Mouse (Mus musculus): ENCODE measurements around the gene Tiam1. TPM values are rescaled to one million over a fixed set of nuclear protein-coding genes. Genes with fewer than 3 reads are reported as not detected.

The Tiam1 gene
- polyA plus RNA-seq, 1 experiment from 2014 or later = 24.5 TPM

GRCm38 (mm10) chr16:89928611-89929010 is 215.0 kb downstream of the Tiam1 start:
- H3K36me3 ChIP-seq (ENCODE audit: control insufficient read depth, insufficient read depth, low read length) = no peaks in the 10 kb centered on the region
- H3K27me3 ChIP-seq (ENCODE audit: control insufficient read depth, insufficient read depth, low read length) = no peaks in the 10 kb centered on the region
- WGBS = 82% methylated on average over 7 of the region's 7 CpGs
- H3K9me3 ChIP-seq (ENCODE audit: control insufficient read depth, low read length) = no peaks in the 10 kb centered on the region
- peaks cover 6% of the 10 kb centered on the region; the same call in 1 of the 2 replicates for H3K4me1 ChIP-seq (ENCODE audit: control insufficient read depth, insufficient read depth, low read length)
- H3K27ac ChIP-seq (ENCODE audit: low read depth, low read length) = no peak overlapping the region
- H3K4me3 ChIP-seq (ENCODE audit: low read length) = no peak overlapping the region
- no peak overlapping the region for H3K9ac ChIP-seq (ENCODE audit: low read depth, low read length)
- H3K4me2 ChIP-seq (replicated peaks; ENCODE audit: low read depth, low read length) = no peak overlapping the region
- no peak for ATAC-seq (ENCODE audit: low FRiP score, low TSS enrichment)

GRCm38 (mm10) chr16:89924249-89924890 is 219.2 kb downstream of the Tiam1 start:
- H3K9me3 ChIP-seq (ENCODE audit: control insufficient read depth, low read length) = no peaks in the 10 kb centered on the region
- no peak overlapping the region for H3K4me2 ChIP-seq (replicated peaks; ENCODE audit: low read depth, low read length)
- ATAC-seq (ENCODE audit: low FRiP score, low TSS enrichment) = no peak; the same call in 1 of the 2 replicates
- H3K27me3 ChIP-seq (ENCODE audit: control insufficient read depth, insufficient read depth, low read length) = no peaks in the 10 kb centered on the region
- H3K27ac ChIP-seq (ENCODE audit: low read depth, low read length) = no peak overlapping the region
- no peak overlapping the region for H3K9ac ChIP-seq (ENCODE audit: low read depth, low read length)
- 67% methylated on average over 14 of the region's 14 CpGs for WGBS
- H3K4me1 ChIP-seq (ENCODE audit: control insufficient read depth, insufficient read depth, low read length) = peaks cover 6% of the 10 kb centered on the region; the same call in 1 of the 2 replicates
- no peak overlapping the region for H3K4me3 ChIP-seq (ENCODE audit: low read length)
- no peaks in the 10 kb centered on the region for H3K36me3 ChIP-seq (ENCODE audit: control insufficient read depth, insufficient read depth, low read length)

GRCm38 (mm10) chr16:89923311-89923710 is 220.3 kb downstream of the Tiam1 start:
- 86% methylated on average over 8 of the region's 8 CpGs for WGBS
- H3K9ac ChIP-seq (ENCODE audit: low read depth, low read length) = no peak overlapping the region
- no peak overlapping the region for H3K4me2 ChIP-seq (replicated peaks; ENCODE audit: low read depth, low read length)

GRCm38 (mm10) chr16:89922458-89922857 is 221.1 kb downstream of the Tiam1 start:
- H3K4me3 ChIP-seq (ENCODE audit: low read length) = no peak overlapping the region
- H3K4me1 ChIP-seq (ENCODE audit: control insufficient read depth, insufficient read depth, low read length) = peaks cover 6% of the 10 kb centered on the region; the same call in 1 of the 2 replicates
- H3K36me3 ChIP-seq (ENCODE audit: control insufficient read depth, insufficient read depth, low read length) = no peaks in the 10 kb centered on the region
- ATAC-seq (ENCODE audit: low FRiP score, low TSS enrichment) = no peak
- H3K4me2 ChIP-seq (replicated peaks; ENCODE audit: low read depth, low read length) = no peak overlapping the region
- H3K27me3 ChIP-seq (ENCODE audit: control insufficient read depth, insufficient read depth, low read length) = no peaks in the 10 kb centered on the region
- no peak overlapping the region for H3K9ac ChIP-seq (ENCODE audit: low read depth, low read length)
- H3K9me3 ChIP-seq (ENCODE audit: control insufficient read depth, low read length) = no peaks in the 10 kb centered on the region
- 90% methylated on average over 8 of the region's 8 CpGs for WGBS
- H3K27ac ChIP-seq (ENCODE audit: low read depth, low read length) = no peak overlapping the region

More at GRCm38 (mm10) chr16:89923311-89923710, 220.3 kb downstream of the Tiam1 start:
- Histone ChIP-seq H3K4me3 (ENCODE audit: low read length) (no peak overlapping the region), H3K4me1 (ENCODE audit: control insufficient read depth, insufficient read depth, low read length) (peaks cover 6% of the 10 kb centered on the region; the same call in 1 of the 2 replicates), H3K9me3 (ENCODE audit: control insufficient read depth, low read length) (no peaks in the 10 kb centered on the region), H3K27me3 (ENCODE audit: control insufficient read depth, insufficient read depth, low read length) (no peaks in the 10 kb centered on the region), H3K36me3 (ENCODE audit: control insufficient read depth, insufficient read depth, low read length) (no peaks in the 10 kb centered on the region), H3K27ac (ENCODE audit: low read depth, low read length) (no peak overlapping the region)
- no peak for ATAC-seq (ENCODE audit: low FRiP score, low TSS enrichment)

- no peaks in the 10 kb centered on the region for H3K36me3 ChIP-seq (ENCODE audit: control insufficient read depth, insufficient read depth, low read length)
- ATAC-seq (ENCODE audit: low FRiP score, low TSS enrichment) = no peak
- no peaks in the 10 kb centered on the region for H3K27me3 ChIP-seq (ENCODE audit: control insufficient read depth, insufficient read depth, low read length)
- H3K9ac ChIP-seq (ENCODE audit: low read depth, low read length) = no peak overlapping the region
- no peaks in the 10 kb centered on the region for H3K9me3 ChIP-seq (ENCODE audit: control insufficient read depth, low read length)
- WGBS = 91% methylated on average over 14 of the region's 14 CpGs
- H3K4me2 ChIP-seq (replicated peaks; ENCODE audit: low read depth, low read length) = no peak overlapping the region
- H3K27ac ChIP-seq (ENCODE audit: low read depth, low read length) = no peak overlapping the region
- H3K4me1 ChIP-seq (ENCODE audit: control insufficient read depth, insufficient read depth, low read length) = peaks cover 6% of the 10 kb centered on the region; the same call in 1 of the 2 replicates
- no peak overlapping the region for H3K4me3 ChIP-seq (ENCODE audit: low read length)
These were observed 222.2 kb downstream of the Tiam1 start for GRCm38 (mm10) chr16:89921370-89921769.

- Histone ChIP-seq H3K4me3 (ENCODE audit: low read length) (no peak overlapping the region), H3K4me2 (replicated peaks; ENCODE audit: low read depth, low read length) (no peak overlapping the region), H3K9me3 (ENCODE audit: control insufficient read depth, low read length) (no peaks in the 10 kb centered on the region), H3K4me1 (ENCODE audit: control insufficient read depth, insufficient read depth, low read length) (peaks cover 6% of the 10 kb centered on the region; the same call in 1 of the 2 replicates), H3K27me3 (ENCODE audit: control insufficient read depth, insufficient read depth, low read length) (no peaks in the 10 kb centered on the region), H3K27ac (ENCODE audit: low read depth, low read length) (no peak overlapping the region), H3K9ac (ENCODE audit: low read depth, low read length) (no peak overlapping the region), H3K36me3 (ENCODE audit: control insufficient read depth, insufficient read depth, low read length) (no peaks in the 10 kb centered on the region)
- no peak for ATAC-seq (ENCODE audit: low FRiP score, low TSS enrichment)
- 68% methylated on average over 8 of the region's 8 CpGs for WGBS
These were observed 223.2 kb downstream of the Tiam1 start for GRCm38 (mm10) chr16:89920417-89920816.

- Histone ChIP-seq H3K9ac (ENCODE audit: low read depth, low read length) (no peak overlapping the region), H3K4me3 (ENCODE audit: low read length) (no peak overlapping the region), H3K27me3 (ENCODE audit: control insufficient read depth, insufficient read depth, low read length) (no peaks in the 10 kb centered on the region), H3K27ac (ENCODE audit: low read depth, low read length) (no peak overlapping the region), H3K4me2 (replicated peaks; ENCODE audit: low read depth, low read length) (no peak overlapping the region), H3K4me1 (ENCODE audit: control insufficient read depth, insufficient read depth, low read length) (no peaks in the 10 kb centered on the region), H3K9me3 (ENCODE audit: control insufficient read depth, low read length) (no peaks in the 10 kb centered on the region), H3K36me3 (ENCODE audit: control insufficient read depth, insufficient read depth, low read length) (no peaks in the 10 kb centered on the region)
- WGBS = 80% methylated on average over 15 of the region's 15 CpGs
- no peak for ATAC-seq (ENCODE audit: low FRiP score, low TSS enrichment)
These were observed 226.2 kb downstream of the Tiam1 start for GRCm38 (mm10) chr16:89917404-89917803.

GRCm38 (mm10) chr16:89914946-89915345 is 228.6 kb downstream of the Tiam1 start:
- 94% methylated on average over 4 of the region's 4 CpGs for WGBS
- Histone ChIP-seq H3K4me2 (replicated peaks; ENCODE audit: low read depth, low read length) (no peak overlapping the region), H3K36me3 (ENCODE audit: control insufficient read depth, insufficient read depth, low read length) (no peaks in the 10 kb centered on the region), H3K9me3 (ENCODE audit: control insufficient read depth, low read length) (no peaks in the 10 kb centered on the region), H3K27ac (ENCODE audit: low read depth, low read length) (no peak overlapping the region), H3K4me1 (ENCODE audit: control insufficient read depth, insufficient read depth, low read length) (no peaks in the 10 kb centered on the region), H3K9ac (ENCODE audit: low read depth, low read length) (no peak overlapping the region), H3K27me3 (ENCODE audit: control insufficient read depth, insufficient read depth, low read length) (no peaks in the 10 kb centered on the region), H3K4me3 (ENCODE audit: low read length) (no peak overlapping the region)
- no peak for ATAC-seq (ENCODE audit: low FRiP score, low TSS enrichment)

- no peak overlapping the region for H3K9ac ChIP-seq (ENCODE audit: low read depth, low read length)
- no peak for ATAC-seq (ENCODE audit: low FRiP score, low TSS enrichment)
- no peaks in the 10 kb centered on the region for H3K9me3 ChIP-seq (ENCODE audit: control insufficient read depth, low read length)
- WGBS = 78% methylated on average over 8 of the region's 8 CpGs
- no peak overlapping the region for H3K4me3 ChIP-seq (ENCODE audit: low read length)
- H3K4me2 ChIP-seq (replicated peaks; ENCODE audit: low read depth, low read length) = no peak overlapping the region
- no peaks in the 10 kb centered on the region for H3K27me3 ChIP-seq (ENCODE audit: control insufficient read depth, insufficient read depth, low read length)
- no peaks in the 10 kb centered on the region for H3K4me1 ChIP-seq (ENCODE audit: control insufficient read depth, insufficient read depth, low read length)
- H3K27ac ChIP-seq (ENCODE audit: low read depth, low read length) = no peak overlapping the region
- no peaks in the 10 kb centered on the region for H3K36me3 ChIP-seq (ENCODE audit: control insufficient read depth, insufficient read depth, low read length)
These were observed 230.7 kb downstream of the Tiam1 start for GRCm38 (mm10) chr16:89912686-89913375.

Measured in kidney, embryonic 14.5 days (tissue).